Mouse (Mus musculus): ENCODE results near the gene Abcg5. TPM values are rescaled to one million over a fixed set of nuclear protein-coding genes. Genes with fewer than 3 reads are reported as not detected.

The Abcg5 gene
- polyA plus RNA-seq, 1 experiment from 2014 or later = 3.7 TPM

DNA sequence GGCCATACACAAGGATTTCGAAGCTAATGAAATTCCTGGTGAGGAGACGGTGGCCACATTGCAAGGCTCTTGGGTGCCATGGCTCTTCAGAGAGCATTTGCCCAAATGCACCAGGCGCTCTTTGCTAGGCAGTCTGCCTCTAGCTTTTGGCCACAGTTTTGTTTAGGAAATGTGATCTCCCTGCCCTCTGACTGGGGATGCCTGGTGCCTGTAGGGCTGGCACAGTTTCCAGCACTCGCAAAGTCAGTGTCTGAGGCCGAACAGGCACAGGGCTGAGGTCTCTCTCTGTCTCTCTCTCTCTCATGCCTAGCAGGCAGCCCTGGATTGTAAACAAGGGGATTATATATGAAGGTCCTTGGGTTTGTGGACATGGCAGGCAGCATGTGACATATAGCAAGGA is 7.3 kb upstream of the Abcg5 start:
- WGBS = 64% methylated on average over 5 of the region's 5 CpGs
- no peak overlapping the region for H3K9ac ChIP-seq (ENCODE audit: low read depth, low read length)
- no peak for ATAC-seq

DNA sequence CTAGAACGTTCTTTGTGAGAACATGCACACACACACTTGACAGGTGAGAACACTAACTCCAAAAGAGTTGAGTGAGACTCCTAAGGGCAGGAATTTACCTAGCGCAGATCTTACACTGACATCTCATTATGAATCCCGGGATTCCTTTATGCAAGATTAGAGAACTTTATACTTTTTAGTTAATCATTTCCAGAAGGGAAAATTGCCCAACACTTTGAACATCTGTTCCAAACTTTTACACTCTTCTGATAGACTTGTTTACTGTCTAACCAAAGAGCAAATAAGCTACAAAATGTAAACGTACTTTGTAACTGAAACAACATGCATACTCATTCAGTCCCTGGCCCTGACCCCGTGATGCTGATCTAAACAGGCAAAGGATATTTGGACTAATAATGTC is 6.5 kb upstream of the Abcg5 start:
- ATAC-seq = peak; percentile 77
- Histone ChIP-seq H3K4me1 (ENCODE audit: control insufficient read depth, insufficient read depth, low read length) (peaks cover 5% of the 10 kb centered on the region; the same call in 1 of the 2 replicates), H3K9ac (ENCODE audit: low read depth, low read length) (no peak overlapping the region), H3K4me2 (ENCODE audit: low read depth, low read length) (no peak overlapping the region), H3K4me3 (ENCODE audit: low read length) (no peak overlapping the region), H3K27me3 (replicated peaks; ENCODE audit: control insufficient read depth, insufficient read depth, low read length) (no peaks in the 10 kb centered on the region), H3K9me3 (ENCODE audit: control insufficient read depth, low read length) (no peaks in the 10 kb centered on the region), H3K36me3 (ENCODE audit: control insufficient read depth, insufficient read depth, low read length) (no peaks in the 10 kb centered on the region), H3K27ac (ENCODE audit: low read length) (no peak overlapping the region)
- WGBS = 56% methylated on average over 5 of the region's 5 CpGs

More for the DNA sequence above, 7.3 kb upstream of the Abcg5 start:
- Histone ChIP-seq H3K9me3 (ENCODE audit: control insufficient read depth, low read length) (no peaks in the 10 kb centered on the region), H3K27ac (ENCODE audit: low read length) (no peak overlapping the region), H3K36me3 (ENCODE audit: control insufficient read depth, insufficient read depth, low read length) (no peaks in the 10 kb centered on the region), H3K4me3 (ENCODE audit: low read length) (no peak overlapping the region), H3K4me2 (ENCODE audit: low read depth, low read length) (no peak overlapping the region), H3K27me3 (replicated peaks; ENCODE audit: control insufficient read depth, insufficient read depth, low read length) (no peaks in the 10 kb centered on the region), H3K4me1 (ENCODE audit: control insufficient read depth, insufficient read depth, low read length) (peaks cover 4% of the 10 kb centered on the region; the same call in 1 of the 2 replicates)

DNA sequence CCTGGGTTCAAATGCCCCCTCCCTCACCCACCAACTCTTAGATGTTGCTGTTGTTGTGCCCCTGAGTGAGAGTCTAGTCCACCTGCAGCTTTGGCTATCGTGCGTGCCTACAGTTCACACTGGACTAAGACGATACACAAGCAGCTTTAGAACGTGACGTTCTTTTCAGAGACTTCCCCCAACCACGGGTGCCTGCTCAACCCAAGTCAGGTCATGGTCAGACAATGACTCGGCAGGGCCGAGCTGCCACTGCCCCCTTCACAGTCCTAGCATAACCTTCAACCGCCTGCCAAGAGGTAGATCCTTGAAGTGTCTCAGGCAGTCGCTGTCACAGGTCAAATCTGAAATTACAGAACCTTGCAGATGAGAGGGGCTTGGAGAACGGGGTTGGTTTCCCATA is 6.0 kb upstream of the Abcg5 start:
- H3K36me3 ChIP-seq (ENCODE audit: control insufficient read depth, insufficient read depth, low read length) = no peaks in the 10 kb centered on the region
- no peak overlapping the region for H3K9ac ChIP-seq (ENCODE audit: low read depth, low read length)
- ATAC-seq = peak; percentile 31; the same call in 1 of the 2 replicates
- no peak overlapping the region for H3K27ac ChIP-seq (ENCODE audit: low read length)
- no peak overlapping the region for H3K4me3 ChIP-seq (ENCODE audit: low read length)
- no peaks in the 10 kb centered on the region for H3K27me3 ChIP-seq (replicated peaks; ENCODE audit: control insufficient read depth, insufficient read depth, low read length)
- peaks cover 8% of the 10 kb centered on the region; the same call in 1 of the 2 replicates for H3K4me1 ChIP-seq (ENCODE audit: control insufficient read depth, insufficient read depth, low read length)
- WGBS = 88% methylated on average over 11 of the region's 11 CpGs
- no peaks in the 10 kb centered on the region for H3K9me3 ChIP-seq (ENCODE audit: control insufficient read depth, low read length)
- no peak overlapping the region for H3K4me2 ChIP-seq (ENCODE audit: low read depth, low read length)

DNA sequence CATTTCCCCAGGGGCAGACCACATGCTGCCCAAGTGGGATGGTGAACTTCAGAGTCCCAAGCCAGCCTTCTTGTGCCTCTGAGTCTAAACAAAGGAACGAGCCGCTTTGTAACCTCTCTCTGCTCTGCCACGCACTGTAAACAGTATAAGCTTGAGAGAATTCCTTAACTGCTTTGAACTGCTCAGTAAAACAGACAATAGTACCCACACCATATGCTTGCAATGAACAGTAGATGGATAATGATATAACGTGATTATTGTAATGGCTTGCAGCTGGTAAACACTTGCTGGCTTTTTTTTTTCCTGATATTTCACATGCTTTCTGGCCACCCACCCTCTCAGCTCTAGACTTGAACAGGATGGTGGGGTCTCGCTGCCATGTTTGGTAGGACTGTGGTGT is 5.2 kb upstream of the Abcg5 start:
- H3K4me1 ChIP-seq (ENCODE audit: control insufficient read depth, insufficient read depth, low read length) = peaks cover 14% of the 10 kb centered on the region
- no peak overlapping the region for H3K4me2 ChIP-seq (ENCODE audit: low read depth, low read length)
- H3K27ac ChIP-seq (ENCODE audit: low read length) = no peak overlapping the region
- no peaks in the 10 kb centered on the region for H3K36me3 ChIP-seq (ENCODE audit: control insufficient read depth, insufficient read depth, low read length)
- ATAC-seq = no peak
- WGBS = 49% methylated on average over 5 of the region's 5 CpGs
- H3K27me3 ChIP-seq (replicated peaks; ENCODE audit: control insufficient read depth, insufficient read depth, low read length) = no peaks in the 10 kb centered on the region
- H3K9me3 ChIP-seq (ENCODE audit: control insufficient read depth, low read length) = no peaks in the 10 kb centered on the region
- no peak overlapping the region for H3K4me3 ChIP-seq (ENCODE audit: low read length)
- no peak overlapping the region for H3K9ac ChIP-seq (ENCODE audit: low read depth, low read length)

DNA sequence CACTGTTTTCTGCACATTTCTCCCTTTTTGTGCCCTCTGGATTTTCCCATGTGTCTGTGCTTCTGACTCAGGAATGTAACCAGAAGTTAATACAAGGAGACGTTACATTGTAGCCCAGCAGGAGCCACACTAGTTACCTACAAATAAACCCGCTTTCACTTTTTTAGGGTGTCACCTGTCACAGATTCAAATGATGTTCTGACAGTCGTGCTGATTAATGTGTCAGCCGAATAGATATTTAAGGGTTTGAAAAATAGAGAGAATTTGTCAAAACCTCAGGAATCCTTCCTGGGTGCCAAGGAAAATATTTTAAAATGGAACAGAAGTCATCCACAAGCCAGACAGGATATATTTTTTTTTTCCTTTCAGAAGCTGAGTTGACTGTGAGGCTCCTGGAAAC is 2.5 kb upstream of the Abcg5 start:
- no peak overlapping the region for H3K27ac ChIP-seq (ENCODE audit: low read length)
- H3K4me2 ChIP-seq (ENCODE audit: low read depth, low read length) = no peak overlapping the region
- no peak overlapping the region for H3K9ac ChIP-seq (ENCODE audit: low read depth, low read length)
- peaks cover 19% of the 10 kb centered on the region for H3K4me1 ChIP-seq (ENCODE audit: control insufficient read depth, insufficient read depth, low read length)
- H3K36me3 ChIP-seq (ENCODE audit: control insufficient read depth, insufficient read depth, low read length) = no peaks in the 10 kb centered on the region
- no peak for ATAC-seq
- 80% methylated on average over 4 of the region's 4 CpGs for WGBS
- H3K9me3 ChIP-seq (ENCODE audit: control insufficient read depth, low read length) = no peaks in the 10 kb centered on the region
- no peaks in the 10 kb centered on the region for H3K27me3 ChIP-seq (replicated peaks; ENCODE audit: control insufficient read depth, insufficient read depth, low read length)
- no peak overlapping the region for H3K4me3 ChIP-seq (ENCODE audit: low read length)

DNA sequence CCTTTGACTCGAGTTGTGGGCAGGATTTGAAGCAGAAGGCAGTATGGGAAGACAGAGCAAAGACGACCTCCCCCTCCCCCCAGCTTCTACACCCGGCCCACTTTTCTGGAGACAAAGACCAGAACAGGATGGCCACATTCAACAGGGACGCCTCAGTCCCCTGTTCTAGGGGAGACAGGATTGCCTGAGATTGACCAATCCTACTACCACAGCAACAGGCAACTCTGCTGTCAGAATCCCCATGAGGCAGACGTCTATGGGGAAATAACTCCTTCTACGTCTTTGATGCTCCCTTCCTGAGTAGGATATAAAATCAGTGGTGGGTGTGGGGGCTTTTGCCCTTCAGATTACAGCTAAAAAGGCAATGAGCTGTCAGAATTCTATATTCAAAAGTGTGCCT is 1.5 kb upstream of the Abcg5 start:
- Histone ChIP-seq H3K4me3 (ENCODE audit: low read length) (no peak overlapping the region), H3K9me3 (ENCODE audit: control insufficient read depth, low read length) (no peaks in the 10 kb centered on the region), H3K4me2 (ENCODE audit: low read depth, low read length) (no peak overlapping the region), H3K36me3 (ENCODE audit: control insufficient read depth, insufficient read depth, low read length) (no peaks in the 10 kb centered on the region), H3K4me1 (ENCODE audit: control insufficient read depth, insufficient read depth, low read length) (peaks cover 19% of the 10 kb centered on the region), H3K27me3 (replicated peaks; ENCODE audit: control insufficient read depth, insufficient read depth, low read length) (no peaks in the 10 kb centered on the region), H3K27ac (ENCODE audit: low read length) (no peak overlapping the region), H3K9ac (ENCODE audit: low read depth, low read length) (no peak overlapping the region)
- 42% methylated on average over 6 of the region's 6 CpGs for WGBS
- ATAC-seq = no peak

DNA sequence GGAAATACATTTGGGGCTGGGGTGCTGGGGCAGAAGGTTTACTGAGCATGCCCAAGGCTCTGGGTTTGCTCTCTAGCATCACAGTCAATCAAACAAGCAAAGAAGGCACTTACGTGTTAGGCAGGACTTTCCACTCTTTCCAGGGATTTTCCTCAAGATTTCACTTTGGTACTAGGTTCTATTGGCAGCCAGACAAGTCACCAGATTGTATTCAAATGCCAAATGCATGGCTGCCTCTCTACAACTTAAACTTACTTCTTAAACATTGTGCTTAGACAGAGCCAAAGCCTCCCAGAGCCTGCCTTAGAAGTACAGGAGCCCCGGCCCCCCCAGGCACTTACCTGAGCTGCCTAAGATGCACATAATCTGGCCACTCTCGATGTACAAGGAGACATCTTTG is 1.1 kb downstream of the Abcg5 start:
- Histone ChIP-seq H3K4me3 (ENCODE audit: low read length) (no peak overlapping the region), H3K4me2 (ENCODE audit: low read depth, low read length) (no peak overlapping the region), H3K4me1 (ENCODE audit: control insufficient read depth, insufficient read depth, low read length) (peaks cover 14% of the 10 kb centered on the region), H3K9ac (ENCODE audit: low read depth, low read length) (no peak overlapping the region), H3K36me3 (ENCODE audit: control insufficient read depth, insufficient read depth, low read length) (no peaks in the 10 kb centered on the region), H3K9me3 (ENCODE audit: control insufficient read depth, low read length) (no peaks in the 10 kb centered on the region), H3K27ac (ENCODE audit: low read length) (no peak overlapping the region), H3K27me3 (replicated peaks; ENCODE audit: control insufficient read depth, insufficient read depth, low read length) (no peaks in the 10 kb centered on the region)
- ATAC-seq = no peak
- WGBS = 86% methylated on average over 3 of the region's 3 CpGs

DNA sequence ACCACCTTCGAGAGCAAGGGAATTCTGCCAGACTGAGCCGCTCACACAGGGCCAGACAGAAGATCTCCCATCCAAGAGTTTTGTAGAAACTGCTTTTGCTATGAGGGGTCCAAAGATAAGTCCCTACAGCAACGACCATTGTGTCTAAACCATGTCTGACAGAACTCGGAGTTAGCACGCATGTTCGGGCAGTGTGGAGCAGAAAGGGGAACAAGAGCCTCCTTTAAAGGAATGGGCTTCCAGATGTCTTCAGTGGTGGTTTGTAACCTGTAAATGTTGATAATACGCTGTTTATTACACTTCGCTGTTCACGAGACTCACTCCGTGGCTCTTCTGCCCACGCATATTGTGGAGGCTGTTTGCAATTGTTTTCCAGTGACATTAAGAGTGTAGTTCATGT is 5.2 kb downstream of the Abcg5 start:
- H3K27me3 ChIP-seq (replicated peaks; ENCODE audit: control insufficient read depth, insufficient read depth, low read length) = no peaks in the 10 kb centered on the region
- no peak for ATAC-seq
- 80% methylated on average over 11 of the region's 11 CpGs for WGBS
- H3K9ac ChIP-seq (ENCODE audit: low read depth, low read length) = no peak overlapping the region
- peaks cover 8% of the 10 kb centered on the region for H3K4me1 ChIP-seq (ENCODE audit: control insufficient read depth, insufficient read depth, low read length)
- H3K4me2 ChIP-seq (ENCODE audit: low read depth, low read length) = no peak overlapping the region
- no peaks in the 10 kb centered on the region for H3K9me3 ChIP-seq (ENCODE audit: control insufficient read depth, low read length)
- no peak overlapping the region for H3K27ac ChIP-seq (ENCODE audit: low read length)
- H3K36me3 ChIP-seq (ENCODE audit: control insufficient read depth, insufficient read depth, low read length) = no peaks in the 10 kb centered on the region
- H3K4me3 ChIP-seq (ENCODE audit: low read length) = no peak overlapping the region

DNA sequence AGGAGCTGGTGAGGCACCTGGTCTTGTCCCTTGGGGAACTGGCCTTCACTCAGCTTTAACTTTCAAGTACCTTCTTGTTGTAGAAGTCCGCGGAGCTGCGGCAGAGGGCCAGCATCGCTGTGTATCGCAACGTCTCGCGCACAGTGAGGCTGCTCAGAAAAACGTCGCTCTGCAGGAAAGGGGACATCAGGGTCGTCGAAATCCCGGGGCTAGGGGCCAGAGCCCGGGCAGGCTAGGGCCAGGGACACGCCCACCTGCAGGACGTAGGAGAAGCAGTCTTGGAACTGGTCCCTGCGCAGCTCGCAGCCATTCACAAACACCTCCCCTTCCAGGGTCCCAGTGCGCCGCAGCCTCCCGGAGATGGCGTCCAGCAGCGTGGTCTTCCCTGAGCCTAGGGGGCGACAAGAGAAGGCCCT is 6.9 kb downstream of the Abcg5 start, which contains the start of gene Abcg8:
Gene Abcg8, plus strand, starts transcription at position 352 of the 416 bp plus-strand sequence.
- Histone ChIP-seq H3K27ac (ENCODE audit: low read length) (no peak within 1 kb of the TSS), H3K9ac (ENCODE audit: low read depth, low read length) (peak within 1 kb of the TSS; percentile 34), H3K4me3 (ENCODE audit: low read length) (peak within 1 kb of the TSS; percentile 37), H3K4me1 (ENCODE audit: control insufficient read depth, insufficient read depth, low read length) (peaks cover 12% of the 10 kb centered on the region), H3K36me3 (ENCODE audit: control insufficient read depth, insufficient read depth, low read length) (no peaks in the 10 kb centered on the region), H3K27me3 (replicated peaks; ENCODE audit: control insufficient read depth, insufficient read depth, low read length) (no peaks in the 10 kb centered on the region), H3K9me3 (ENCODE audit: control insufficient read depth, low read length) (no peaks in the 10 kb centered on the region), H3K4me2 (ENCODE audit: low read depth, low read length) (peak within 1 kb of the TSS; percentile 61)
- no peak for ATAC-seq
- 2% methylated on average over 24 of the region's 24 CpGs for WGBS

DNA sequence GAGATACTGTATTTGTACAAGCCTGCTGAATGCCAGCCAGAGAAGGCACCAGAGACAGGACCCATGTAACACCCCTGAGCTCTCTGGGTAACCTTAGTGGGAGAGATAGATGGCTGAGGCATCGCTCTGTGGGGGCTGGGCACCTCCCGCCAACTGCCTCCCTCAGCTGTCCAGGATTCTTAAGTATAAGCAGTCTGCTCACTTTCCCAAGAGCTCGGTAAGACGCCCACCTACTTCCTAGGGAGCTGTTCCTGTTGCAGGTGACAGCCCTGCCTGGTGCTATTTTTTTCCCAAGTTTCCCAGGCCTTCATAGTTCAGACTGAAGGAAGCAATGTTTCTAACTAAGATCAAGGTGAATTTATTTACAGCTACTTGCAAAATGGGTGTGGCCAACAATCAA is 7.6 kb downstream of the Abcg5 start:
- no peak overlapping the region for H3K4me3 ChIP-seq (ENCODE audit: low read length)
- no peak overlapping the region for H3K4me2 ChIP-seq (ENCODE audit: low read depth, low read length)
- 65% methylated on average over 4 of the region's 4 CpGs for WGBS

More for the DNA sequence above, 7.6 kb downstream of the Abcg5 start:
- Histone ChIP-seq H3K9me3 (ENCODE audit: control insufficient read depth, low read length) (no peaks in the 10 kb centered on the region), H3K36me3 (ENCODE audit: control insufficient read depth, insufficient read depth, low read length) (no peaks in the 10 kb centered on the region), H3K4me1 (ENCODE audit: control insufficient read depth, insufficient read depth, low read length) (peaks cover 12% of the 10 kb centered on the region), H3K9ac (ENCODE audit: low read depth, low read length) (no peak overlapping the region), H3K27me3 (replicated peaks; ENCODE audit: control insufficient read depth, insufficient read depth, low read length) (no peaks in the 10 kb centered on the region), H3K27ac (ENCODE audit: low read length) (no peak overlapping the region)
- ATAC-seq = no peak
